In the genomic region with DNA sequence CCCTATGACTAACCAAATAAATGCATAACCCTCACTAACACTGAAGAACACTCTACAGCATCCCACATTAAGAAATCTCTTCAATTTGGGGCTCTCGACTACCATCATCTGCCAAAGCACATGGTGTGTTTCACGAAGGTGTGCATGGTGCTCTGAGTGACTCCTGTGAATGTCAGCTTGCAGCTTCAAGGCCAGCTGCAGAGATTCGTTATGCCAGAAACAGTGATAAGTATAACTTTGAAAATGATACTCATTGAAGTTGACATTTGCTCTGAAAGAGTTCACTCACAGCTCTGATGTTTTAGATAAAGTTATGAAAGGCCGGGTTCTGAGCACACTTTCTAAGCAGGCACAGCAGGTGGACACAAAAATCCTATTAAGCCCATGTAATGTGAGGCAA, we compare ENCODE assay signal across 27 mouse cellular contexts. TPM values are rescaled to one million over a fixed set of nuclear protein-coding genes. Genes with fewer than 3 reads are reported as not detected.
A peak's percentile ranks its signal among the peaks of the same experiment; 100 is the strongest.
DNase-seq lines count a peak whose midpoint lies in the region; ATAC-seq and TF ChIP-seq lines count a peak whose summit lies in the region.
"Had no signal": no experiment of that assay in that cellular context is flagged by ENCODE, and none has a peak within 500 bp of the region (broad histone marks: within the 10 kb centered on the region; RNA-seq: fewer than 3 reads in every experiment).

No protein-coding gene starts in this region.

- H3K9ac ChIP-seq in MEL (ENCODE audit: control insufficient read depth, low read depth, low read length, poor library complexity, severe bottlenecking), result peak overlapping the region; percentile 11; the same call in 1 of the 2 replicates
- no peak overlapping the region for H3K9ac ChIP-seq in liver, embryonic 14.5 days (replicated peaks)
- H3K9ac ChIP-seq: heart, embryonic 12.5 days; hindbrain, embryonic 13.5 days; limb, embryonic 15.5 days; neural tube, embryonic 15.5 days had no signal

- peak overlapping the region; percentile 11; the same call in 1 of the 2 replicates for H3K4me3 ChIP-seq in gastrocnemius, adult 2 months
- H3K4me3 ChIP-seq in MEL (ENCODE audit: control insufficient read depth in 1 of 2, insufficient read depth in 1 of 2, low read depth in 2 of 2, low read length in 2 of 2), result peak overlapping the region in 1 of 2 experiments; percentile 14; a peak in 1 of 4 replicates
- no peak overlapping the region for H3K4me3 ChIP-seq in liver, embryonic 14.5 days (ENCODE audit: insufficient read depth in 1 of 2, low read depth in 2 of 2, low read length in 2 of 2)
- H3K4me3 ChIP-seq: embryonic facial prominence, embryonic 10.5 days; heart, embryonic 12.5 days; hindbrain, embryonic 13.5 days; limb, embryonic 15.5 days; midbrain, embryonic 10.5 days; neural tube, embryonic 15.5 days had no signal

- no peak for TF ChIP-seq CTCF in gastrocnemius, adult 2 months (IDR thresholded peaks at IDR 0.05)
- TF ChIP-seq CTCF in MEL (IDR thresholded peaks at IDR 0.05 in 2 of 3, conservative IDR thresholded peaks at IDR 0.05 in 1 of 3; ENCODE audit: control insufficient read depth in 1 of 3, insufficient read depth in 1 of 3, low read depth in 2 of 3, low read length in 3 of 3, poor library complexity in 1 of 3, severe bottlenecking in 1 of 3), result no peak
- no peak for TF ChIP-seq CTCF in liver, embryonic 14.5 days (IDR thresholded peaks at IDR 0.05; ENCODE audit: low read depth)

- no peak for DNase-seq in gastrocnemius, adult 2 months
- no peak for DNase-seq in gastrocnemius, postnatal 25 days
- peak; percentile 50 for DNase-seq in MEL (ENCODE audit: low read depth, low spot score)
- no peak for DNase-seq in liver, embryonic 14.5 days (ENCODE audit: low read depth in 3 of 3, low spot score in 3 of 3)
- DNase-seq in thymus, postnatal 0 days (ENCODE audit: low spot score), result peak; percentile 45
- no peak for DNase-seq in kidney, postnatal 14 days
- DNase-seq in spleen, postnatal 10 days (ENCODE audit: low spot score in 2 of 2), result no peak
- DNase-seq: B cell, adult 2 months; cerebellum, adult 11-12 months; cerebellum, postnatal 10 days; heart, postnatal 36 days; kidney, adult 18-20 months; left cerebral cortex, postnatal 4 days; right cerebral cortex, adult 18-20 months had no signal

- 56% methylated on average over 4 of the region's 4 CpGs for WGBS in liver, embryonic 14.5 days (ENCODE audit: insufficient replicate concordance)

- no peak for TF ChIP-seq POLR2A in MEL (IDR thresholded peaks at IDR 0.05; ENCODE audit: control insufficient read depth in 1 of 2, insufficient read depth in 1 of 2, low read depth in 1 of 2, low read length in 2 of 2, poor library complexity in 1 of 2)

- intact Hi-C loops in gastrocnemius, adult 2 months (cut with DNase I), result loop anchor here (5.0 to 10.0 kb wide), 4 partner anchors 162 to 329 kb away; no protein-coding TSS in a partner anchor

- H3K79me2 ChIP-seq in MEL (ENCODE audit: control insufficient read depth, insufficient read depth, low read length, poor library complexity), result peaks cover 35% of the 10 kb centered on the region

- H3K27ac ChIP-seq in gastrocnemius, adult 2 months, result peak overlapping the region; percentile 76
- H3K27ac ChIP-seq in MEL (ENCODE audit: control insufficient read depth, low read depth, low read length), result peak overlapping the region; percentile 85
- H3K27ac ChIP-seq in liver, embryonic 14.5 days, result no peak overlapping the region
- H3K27ac ChIP-seq: embryonic facial prominence, embryonic 10.5 days; hindbrain, embryonic 13.5 days; limb, embryonic 15.5 days; midbrain, embryonic 10.5 days; neural tube, embryonic 15.5 days; stomach, postnatal 0 days had no signal

- peaks cover 17 to 32% of the 10 kb centered on the region in 2 experiments for H3K4me1 ChIP-seq in MEL (ENCODE audit: control insufficient read depth in 1 of 2, insufficient read depth in 2 of 2, low read length in 2 of 2)
- H3K4me1 ChIP-seq in liver, embryonic 14.5 days (replicated peaks; ENCODE audit: control insufficient read depth in 2 of 2, insufficient read depth in 2 of 2, low read length in 1 of 2), result peaks cover 33 to 34% of the 10 kb centered on the region in 2 experiments

- H3K4me2 ChIP-seq in liver, embryonic 14.5 days (ENCODE audit: low read depth), result peak overlapping the region; percentile 60
- H3K4me2 ChIP-seq: heart, embryonic 12.5 days; hindbrain, embryonic 13.5 days; limb, embryonic 15.5 days; neural tube, embryonic 15.5 days had no signal

- ATAC-seq in liver, embryonic 14.5 days (ENCODE audit: insufficient read depth), result no peak
- ATAC-seq: activated CD4-positive, CD25-positive, alpha-beta regulatory T cell, adult 4 months; forebrain, embryonic 16.5 days; lung, postnatal 0 days; midbrain, embryonic 16.5 days had no signal

- TF ChIP-seq RAD21 in MEL (IDR thresholded peaks at IDR 0.05; ENCODE audit: low read depth, low read length), result no peak

- no peaks in the 10 kb centered on the region for H3K27me3 ChIP-seq in MEL (ENCODE audit: control insufficient read depth in 1 of 2, insufficient read depth in 2 of 2, low read length in 2 of 2)
- no peaks in the 10 kb centered on the region for H3K27me3 ChIP-seq in liver, embryonic 14.5 days (ENCODE audit: control insufficient read depth, insufficient read depth, low read length)
- H3K27me3 ChIP-seq: CH12.LX; heart, embryonic 12.5 days; hindbrain, embryonic 13.5 days; limb, embryonic 15.5 days; neural tube, embryonic 15.5 days had no signal

- H3K36me3 ChIP-seq in MEL (ENCODE audit: control insufficient read depth in 1 of 2, insufficient read depth in 2 of 2, low read length in 2 of 2), result peaks cover 1 to 61% of the 10 kb centered on the region in 2 experiments; a peak in 3 of 4 replicates
- peaks cover 12% of the 10 kb centered on the region for H3K36me3 ChIP-seq in liver, embryonic 14.5 days (replicated peaks; ENCODE audit: control insufficient read depth, insufficient read depth, low read depth)

- TF ChIP-seq EP300 in MEL (IDR thresholded peaks at IDR 0.05; ENCODE audit: low read depth in 1 of 2, low read length in 2 of 2), result peak; percentile 27 to 48; a peak in 2 of 4 replicates
- no peak for TF ChIP-seq EP300 in liver, embryonic 14.5 days (IDR thresholded peaks at IDR 0.05; ENCODE audit: low read depth)

- no peaks in the 10 kb centered on the region for H3K9me3 ChIP-seq in MEL (replicated peaks; ENCODE audit: insufficient read depth, low read length)
- no peaks in the 10 kb centered on the region for H3K9me3 ChIP-seq in liver, embryonic 14.5 days (ENCODE audit: control insufficient read depth, low read length)
- H3K9me3 ChIP-seq: embryonic facial prominence, embryonic 10.5 days; G1E; heart, embryonic 12.5 days; hindbrain, embryonic 13.5 days; limb, embryonic 15.5 days; midbrain, embryonic 10.5 days; neural tube, embryonic 15.5 days had no signal

TF ChIP-seq in MEL, 35 proteins besides CTCF, POLR2A, EP300 and RAD21 (continues in another document):
- no peak for TF ChIP-seq ZNF384 (IDR thresholded peaks at IDR 0.05; ENCODE audit: low read depth, low read length)
- TF ChIP-seq BHLHE40 (IDR thresholded peaks at IDR 0.05; ENCODE audit: borderline replicate concordance, low read depth, low read length), result no peak
- no peak for TF ChIP-seq NRF1 (IDR thresholded peaks at IDR 0.05; ENCODE audit: insufficient read depth, low read depth, low read length, poor library complexity, severe bottlenecking)
- TF ChIP-seq ZC3H11A (IDR thresholded peaks at IDR 0.05; ENCODE audit: low read depth, low read length), result no peak
- no peak for TF ChIP-seq TAL1 (IDR thresholded peaks at IDR 0.05; ENCODE audit: low read length)
- 0 out of 2 replicates have a peak, but pooled peaks have one; percentile 5 for TF ChIP-seq MXI1 (IDR thresholded peaks at IDR 0.05; ENCODE audit: low read depth, low read length)
- no peak for TF ChIP-seq ZMIZ1 (IDR thresholded peaks at IDR 0.05; ENCODE audit: low read depth, low read length)
- no peak for TF ChIP-seq SMC3 (IDR thresholded peaks at IDR 0.05; ENCODE audit: low read depth, low read length)
- TF ChIP-seq MAX (IDR thresholded peaks at IDR 0.05; ENCODE audit: low read length), result no peak; the same call in 1 of the 2 replicates
- no peak for TF ChIP-seq CHD2 (IDR thresholded peaks at IDR 0.05; ENCODE audit: low read length)
- TF ChIP-seq MEF2A (IDR thresholded peaks at IDR 0.05; ENCODE audit: extremely low read depth, insufficient replicate concordance, low read depth, low read length, poor library complexity, severe bottlenecking), result no peak
- TF ChIP-seq USF1 (IDR thresholded peaks at IDR 0.05; ENCODE audit: low read depth, low read length), result no peak; the same call in 1 of the 2 replicates
- TF ChIP-seq GABPA (IDR thresholded peaks at IDR 0.05; ENCODE audit: low read depth, low read length), result no peak
- TF ChIP-seq E2F4 (IDR thresholded peaks at IDR 0.05; ENCODE audit: borderline replicate concordance, low read depth, low read length), result no peak
- 0 out of 2 replicates have a peak, but pooled peaks have one; percentile 26 for TF ChIP-seq TCF12 (IDR thresholded peaks at IDR 0.05; ENCODE audit: low read depth, low read length)
- no peak for TF ChIP-seq HCFC1 (IDR thresholded peaks at IDR 0.05; ENCODE audit: low read depth, low read length)
- no peak for TF ChIP-seq SIN3A (IDR thresholded peaks at IDR 0.05; ENCODE audit: low read length)
- peak; percentile 65 for TF ChIP-seq ETS1 (IDR thresholded peaks at IDR 0.05; ENCODE audit: low read depth, low read length)
- TF ChIP-seq RCOR1 (IDR thresholded peaks at IDR 0.05; ENCODE audit: low read depth, low read length), result 0 out of 2 replicates have a peak, but pooled peaks have one; percentile 18
- no peak for TF ChIP-seq USF2 (IDR thresholded peaks at IDR 0.05; ENCODE audit: borderline replicate concordance in 1 of 2, insufficient read depth in 1 of 2, low read depth in 1 of 2, low read length in 2 of 2)
- no peak for TF ChIP-seq ELF1 (IDR thresholded peaks at IDR 0.05; ENCODE audit: low read depth, low read length)
- TF ChIP-seq MYC (IDR thresholded peaks at IDR 0.05; ENCODE audit: low read depth, low read length), result peak; percentile 50; the same call in 1 of the 2 replicates
- no peak for TF ChIP-seq ZKSCAN1 (IDR thresholded peaks at IDR 0.05; ENCODE audit: low read depth, low read length)
- TF ChIP-seq CHD1 (IDR thresholded peaks at IDR 0.05; ENCODE audit: low read depth, low read length), result no peak
- TF ChIP-seq JUND (IDR thresholded peaks at IDR 0.05; ENCODE audit: low read depth, low read length), result no peak

RNA-seq across cellular contexts. Expression of gene Chchd3, which starts 3.7 kb away (rescaled TPM):
- 100 to 1,000 TPM; 397 to 478 TPM for total RNA-seq in gastrocnemius, adult 2 months (2021)
- 100 to 1,000 TPM; 366 to 394 TPM for total RNA-seq in gastrocnemius, postnatal 25 days (2021)
- 192 and 205 TPM in 2 replicates for total RNA-seq in MEL (2012; rRNA removed)
- 100 to 1,000 TPM in 1 of 2 experiments, not detected in 1; 243 TPM for polyA plus RNA-seq in MEL (2012; ENCODE audit: insufficient read depth in 1 of 2, insufficient read length in 2 of 2, low read depth in 1 of 2, low replicate concordance in 2 of 2, missing spikeins in 1 of 2)
- 27.6 and 43.9 TPM in 2 replicates for polyA plus RNA-seq in liver, embryonic 14.5 days (2012; rRNA removed)
- 76.5 and 82.6 TPM in 2 replicates for polyA plus RNA-seq in liver, embryonic 14.5 days (2014; fragmentation: Nextera tagmentation; extraction: Ambion mirVana)
- polyA plus RNA-seq in thymus, postnatal 0 days (2015; fragmentation: Nextera tagmentation; extraction: Ambion mirVana), result 208 and 220 TPM in 2 replicates

Comparison
In these comparisons a context has a peak if more than half of its experiments do, and no peak if none do; other contexts are left out.
1. DNase-seq: peak in MEL (single experiment) and thymus, postnatal 0 days (single experiment); none in gastrocnemius, adult 2 months (single experiment), gastrocnemius, postnatal 25 days (single experiment), liver, embryonic 14.5 days (0 of 3), kidney, postnatal 14 days (single experiment) and spleen, postnatal 10 days (0 of 2).